Mouse (Mus musculus): ENCODE measurements at regions not wholly inside any gene's neighbourhood (a gene's known extent, or its start where the extent isn't known, plus 50 kb on each side); places are given as distances from the start of the nearest gene placed in this dataset.

DNA sequence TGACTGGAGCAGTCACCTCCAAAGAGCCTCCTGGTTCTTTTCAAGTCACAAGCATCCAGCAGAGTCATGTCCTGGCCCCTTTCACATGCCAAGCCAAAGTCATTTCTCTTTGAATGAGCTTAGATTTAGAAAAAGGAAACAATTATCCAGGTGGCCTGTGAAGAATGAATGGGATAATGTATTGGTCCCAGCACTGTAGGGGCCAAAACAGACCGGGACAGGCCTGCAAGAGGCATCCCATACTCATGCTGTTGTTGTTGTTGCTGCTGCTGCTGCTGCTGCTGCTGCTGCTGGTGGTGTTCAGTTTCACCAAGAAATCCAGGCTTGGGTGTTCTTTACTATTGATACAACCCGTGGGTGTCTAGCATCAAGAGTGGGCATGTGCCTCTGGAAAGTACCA, 113.1 kb upstream of the Mgme1 start:
- Histone ChIP-seq H3K27ac (peak overlapping the region; percentile 99), H3K4me3 (no peak overlapping the region), H3K9ac (no peak overlapping the region), H3K27me3 (no peaks in the 10 kb centered on the region), H3K36me3 (no peaks in the 10 kb centered on the region), H3K9me3 (no peaks in the 10 kb centered on the region), H3K4me2 (no peak overlapping the region), H3K4me1 (peaks cover 59% of the 10 kb centered on the region)
- WGBS: 12% methylated on average over 2 of the region's 2 CpGs
- ATAC-seq (ENCODE audit: insufficient number of reproducible peaks, insufficient read depth, low FRiP score, low TSS enrichment, low read depth): no peak

GRCm38 (mm10) chr2:144158256-144158655, 112.2 kb upstream of the Mgme1 start:
- Histone ChIP-seq H3K9me3 (no peaks in the 10 kb centered on the region), H3K4me3 (no peak overlapping the region), H3K36me3 (no peaks in the 10 kb centered on the region), H3K9ac (no peak overlapping the region), H3K4me2 (no peak overlapping the region), H3K4me1 (peaks cover 61% of the 10 kb centered on the region), H3K27me3 (no peaks in the 10 kb centered on the region), H3K27ac (peak overlapping the region; percentile 99)
- WGBS: 34% methylated on average over 8 of the region's 8 CpGs
- ATAC-seq (ENCODE audit: insufficient number of reproducible peaks, insufficient read depth, low FRiP score, low TSS enrichment, low read depth): no peak

DNA sequence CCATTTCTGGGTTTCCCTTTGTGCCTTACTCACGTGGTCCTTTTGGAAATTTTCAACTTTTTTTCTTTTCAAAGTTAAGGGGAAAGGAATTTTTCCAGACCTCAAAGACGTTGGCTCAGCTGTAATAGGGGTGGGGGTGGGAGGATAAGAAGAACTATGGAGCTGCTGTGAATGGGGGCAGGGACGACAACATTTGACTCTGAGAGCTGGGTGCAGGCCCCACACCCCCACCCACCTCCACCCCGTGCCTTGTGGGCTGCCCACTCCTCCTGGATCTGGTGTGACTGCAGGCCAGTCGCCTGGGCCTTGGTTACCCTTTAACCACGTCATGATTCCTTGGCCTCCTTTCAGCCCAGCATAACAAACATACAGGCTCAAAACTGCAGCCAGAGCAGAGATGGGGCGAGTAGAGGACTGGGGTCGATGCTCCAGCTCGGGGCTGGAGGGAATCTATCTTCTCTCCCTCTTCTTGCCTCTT, 110.6 kb upstream of the Mgme1 start:
- H3K4me1 ChIP-seq: peaks cover 75% of the 10 kb centered on the region
- no peaks in the 10 kb centered on the region for H3K27me3 ChIP-seq
- no peaks in the 10 kb centered on the region for H3K9me3 ChIP-seq
- peak overlapping the region; percentile 47 for H3K4me2 ChIP-seq
- 24% methylated on average over 9 of the region's 9 CpGs for WGBS
- peak overlapping the region; percentile 54 for H3K9ac ChIP-seq
- 0 out of 2 replicates have a peak overlapping the region, but pooled peaks have one; percentile 10 for H3K4me3 ChIP-seq
- H3K27ac ChIP-seq: peak overlapping the region; percentile 99
- ATAC-seq (ENCODE audit: insufficient number of reproducible peaks, insufficient read depth, low FRiP score, low TSS enrichment, low read depth): peak; percentile 68
- no peaks in the 10 kb centered on the region for H3K36me3 ChIP-seq

DNA sequence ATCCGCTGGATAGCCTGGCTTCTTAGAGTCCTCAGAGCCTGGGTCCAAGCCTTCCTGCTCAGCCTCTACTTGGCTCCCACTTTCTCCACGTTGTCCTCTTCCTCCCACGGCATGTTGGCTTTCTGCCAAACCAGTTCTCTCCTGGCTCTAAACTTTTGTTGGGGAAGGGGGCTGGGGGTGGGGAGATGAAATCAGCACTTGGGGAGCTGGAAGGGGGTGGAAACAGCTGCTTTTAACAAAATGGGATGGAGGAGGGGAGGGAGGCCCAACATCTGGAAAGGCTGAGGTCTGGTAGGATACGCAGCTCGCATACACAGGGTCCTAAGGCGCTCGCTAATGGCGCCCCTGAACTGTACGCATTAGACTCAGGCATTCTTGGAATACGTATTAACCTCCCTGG, 110.0 kb upstream of the Mgme1 start:
- peak; percentile 61 for ATAC-seq (ENCODE audit: insufficient number of reproducible peaks, insufficient read depth, low FRiP score, low TSS enrichment, low read depth)
- Histone ChIP-seq H3K4me1 (peaks cover 76% of the 10 kb centered on the region), H3K27me3 (no peaks in the 10 kb centered on the region), H3K27ac (peak overlapping the region; percentile 99), H3K36me3 (no peaks in the 10 kb centered on the region), H3K9me3 (no peaks in the 10 kb centered on the region), H3K9ac (peak overlapping the region; percentile 54; the same call in 1 of the 2 replicates), H3K4me3 (no peak overlapping the region), H3K4me2 (peak overlapping the region; percentile 47)
- 16% methylated on average over 10 of the region's 10 CpGs for WGBS

- H3K36me3 ChIP-seq: no peaks in the 10 kb centered on the region
- no peaks in the 10 kb centered on the region for H3K9me3 ChIP-seq
- peak overlapping the region; percentile 99; the same call in 1 of the 2 replicates for H3K27ac ChIP-seq
- no peaks in the 10 kb centered on the region for H3K27me3 ChIP-seq
- H3K4me1 ChIP-seq: peaks cover 81% of the 10 kb centered on the region
- WGBS: 50% methylated on average over 1 of the region's 1 CpGs
- H3K4me3 ChIP-seq: no peak overlapping the region
- H3K4me2 ChIP-seq: no peak overlapping the region
- ATAC-seq (ENCODE audit: insufficient number of reproducible peaks, insufficient read depth, low FRiP score, low TSS enrichment, low read depth): no peak
- no peak overlapping the region for H3K9ac ChIP-seq
Measured at GRCm38 (mm10) chr2:144161852-144162251, 108.6 kb upstream of the Mgme1 start.

DNA sequence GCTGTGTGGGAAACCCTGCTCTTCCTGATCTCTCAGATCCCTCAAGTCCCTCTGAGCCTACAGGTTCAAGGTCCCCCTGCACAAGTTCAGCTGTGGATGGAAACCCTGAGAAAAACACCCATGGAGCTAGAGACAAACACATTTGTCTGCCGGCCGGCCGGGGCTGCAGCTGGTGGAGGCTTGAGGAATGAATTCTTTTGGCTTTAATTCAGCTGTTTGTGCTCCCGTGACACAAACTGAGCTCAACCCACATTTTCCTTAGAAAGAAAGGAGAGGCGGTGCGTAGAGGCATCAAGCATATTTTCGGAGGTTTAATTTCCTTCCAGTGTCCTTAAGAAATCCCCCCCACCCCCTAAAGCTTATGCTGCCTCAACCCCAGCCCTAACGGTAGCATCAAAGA, 106.4 kb upstream of the Mgme1 start:
- Histone ChIP-seq H3K27me3 (no peaks in the 10 kb centered on the region), H3K4me1 (peaks cover 67% of the 10 kb centered on the region), H3K4me3 (peak overlapping the region; percentile 64), H3K36me3 (no peaks in the 10 kb centered on the region), H3K9ac (peak overlapping the region; percentile 58; the same call in 1 of the 2 replicates), H3K9me3 (no peaks in the 10 kb centered on the region), H3K4me2 (peak overlapping the region; percentile 68), H3K27ac (peak overlapping the region; percentile 97)
- 6% methylated on average over 8 of the region's 8 CpGs for WGBS
- ATAC-seq (ENCODE audit: insufficient number of reproducible peaks, insufficient read depth, low FRiP score, low TSS enrichment, low read depth): no peak

- Histone ChIP-seq H3K4me3 (peak overlapping the region; percentile 64), H3K27ac (peak overlapping the region; percentile 97), H3K36me3 (no peaks in the 10 kb centered on the region), H3K9me3 (no peaks in the 10 kb centered on the region), H3K4me2 (peak overlapping the region; percentile 68), H3K4me1 (peaks cover 65% of the 10 kb centered on the region), H3K9ac (peak overlapping the region; percentile 87), H3K27me3 (no peaks in the 10 kb centered on the region)
- ATAC-seq (ENCODE audit: insufficient number of reproducible peaks, insufficient read depth, low FRiP score, low TSS enrichment, low read depth): peak; percentile 52
- WGBS: under 1% methylated on average over 37 of the region's 37 CpGs
Measured at GRCm38 (mm10) chr2:144164986-144165821, 105.3 kb upstream of the Mgme1 start.

DNA sequence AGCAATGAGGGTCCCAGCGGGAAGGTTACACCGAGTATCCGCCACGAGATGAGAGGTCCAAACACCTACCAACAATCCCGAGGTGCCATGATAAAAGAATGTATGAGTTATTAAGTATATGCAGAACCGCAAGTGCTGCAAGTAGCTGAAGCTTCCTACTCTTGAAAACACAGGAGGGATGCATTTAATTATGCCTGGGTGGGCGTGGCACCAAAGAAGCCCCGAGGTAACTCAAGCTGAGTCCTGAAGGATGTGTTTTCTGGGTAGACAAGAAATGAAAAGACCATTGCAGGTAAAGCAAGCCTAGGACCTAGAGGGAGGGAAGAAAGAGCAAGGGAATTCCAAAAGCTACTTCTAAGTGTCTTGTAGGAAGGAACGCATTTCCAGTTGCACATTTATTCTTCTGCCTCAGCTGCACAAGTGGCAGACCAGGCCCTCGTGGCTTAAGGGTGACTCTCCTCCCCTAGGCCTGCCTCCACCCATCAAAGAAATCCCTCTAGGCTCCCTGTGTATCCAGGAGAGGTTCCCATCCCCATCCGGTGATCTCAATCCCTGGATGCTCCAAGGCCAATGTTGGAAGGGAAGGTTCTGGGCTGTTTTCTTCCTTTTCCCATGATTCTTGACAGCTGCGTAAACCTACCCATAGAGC, 104.2 kb upstream of the Mgme1 start:
- Histone ChIP-seq H3K4me3 (peak overlapping the region; percentile 64), H3K9ac (peak overlapping the region; percentile 87), H3K27ac (peak overlapping the region; percentile 97), H3K9me3 (no peaks in the 10 kb centered on the region), H3K4me1 (peaks cover 55% of the 10 kb centered on the region), H3K4me2 (peak overlapping the region; percentile 68), H3K27me3 (no peaks in the 10 kb centered on the region), H3K36me3 (no peaks in the 10 kb centered on the region)
- ATAC-seq (ENCODE audit: insufficient number of reproducible peaks, insufficient read depth, low FRiP score, low TSS enrichment, low read depth): no peak
- WGBS: 21% methylated on average over 12 of the region's 12 CpGs

DNA sequence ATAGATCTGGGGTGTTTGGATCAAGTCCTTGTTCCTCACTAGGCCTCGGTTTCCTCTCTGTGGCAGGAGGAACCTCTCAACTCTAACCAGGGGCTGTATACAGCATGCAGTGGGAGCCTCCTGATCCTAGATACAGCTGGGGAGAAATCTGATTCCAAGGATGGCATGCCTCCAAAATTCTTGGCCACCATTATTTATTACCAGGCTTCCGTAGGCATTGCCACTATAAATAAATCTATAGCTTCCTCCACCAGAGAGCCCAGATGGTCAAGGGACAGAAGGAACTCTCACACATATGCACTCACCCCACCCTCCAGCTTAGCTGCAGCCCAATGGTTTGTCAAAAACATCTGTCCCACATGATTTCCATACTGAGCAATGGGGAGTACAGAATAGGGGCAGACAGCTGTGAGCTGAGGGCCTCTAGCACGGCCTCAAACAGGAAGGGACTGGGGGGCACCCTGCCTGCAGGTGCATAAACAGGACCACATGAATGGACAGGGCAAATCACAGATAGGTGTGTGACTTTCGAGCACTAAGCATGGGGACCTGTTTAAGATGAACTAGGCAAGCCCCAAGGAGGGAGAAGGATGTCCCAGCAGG, 100.8 kb upstream of the Mgme1 start:
- Histone ChIP-seq H3K4me1 (peaks cover 35% of the 10 kb centered on the region), H3K9me3 (no peaks in the 10 kb centered on the region), H3K27ac (peak overlapping the region; percentile 7; the same call in 1 of the 2 replicates), H3K4me2 (no peak overlapping the region), H3K9ac (no peak overlapping the region), H3K36me3 (no peaks in the 10 kb centered on the region), H3K4me3 (no peak overlapping the region), H3K27me3 (no peaks in the 10 kb centered on the region)
- 56% methylated on average over 4 of the region's 4 CpGs for WGBS
- ATAC-seq (ENCODE audit: insufficient number of reproducible peaks, insufficient read depth, low FRiP score, low TSS enrichment, low read depth): no peak

GRCm38 (mm10) chr2:144172100-144172770, 98.2 kb upstream of the Mgme1 start:
- ATAC-seq (ENCODE audit: insufficient number of reproducible peaks, insufficient read depth, low FRiP score, low TSS enrichment, low read depth): peak; percentile 88
- Histone ChIP-seq H3K9me3 (no peaks in the 10 kb centered on the region), H3K27me3 (no peaks in the 10 kb centered on the region), H3K27ac (peak overlapping the region; percentile 48), H3K4me2 (peak overlapping the region; percentile 61), H3K9ac (peak overlapping the region; percentile 69), H3K36me3 (no peaks in the 10 kb centered on the region), H3K4me3 (peak overlapping the region; percentile 40), H3K4me1 (peaks cover 24% of the 10 kb centered on the region)
- WGBS: 12% methylated on average over 9 of the region's 9 CpGs

All from embryonic facial prominence, embryonic 13.5 days (tissue).